Mouse (Mus musculus) kidney, postnatal 0 days (tissue): ENCODE measurements around the gene Gapvd1. TPM values are rescaled to one million over a fixed set of nuclear protein-coding genes. Genes with fewer than 3 reads are reported as not detected.

ENCODE experiments used
- ATAC-seq: fragments of 200-750 bp; cut with Nextera tagmentation; replicated peaks from 2 replicates; pipeline ENCODE4 v1.8.0; 2017; ENCODE audit warnings: low read depth, moderate number of reproducible peaks, moderate TSS enrichment, moderate library complexity; ENCODE audit not compliant: low FRiP score
- DNase-seq: peaks from one replicate; pipeline ENCODE4 v3.0.0-alpha.2; 2016; ENCODE audit warnings: low spot score
- H3K27ac ChIP-seq: fragments of 300-500 bp; sonication (generic); 2 replicates; pipeline ENCODE4 v1.5.1; 2014; ENCODE audit warnings: mild to moderate bottlenecking
- H3K27me3 ChIP-seq: fragments of 300-500 bp; sonication (generic); 2 replicates; pipeline ENCODE4 v1.6.1; 2014; ENCODE audit warnings: low read length, mixed read lengths; ENCODE audit not compliant: insufficient read depth
- H3K36me3 ChIP-seq: fragments of 300-500 bp; sonication (generic); 2 replicates; pipeline ENCODE4 v1.6.1; 2014; ENCODE audit warnings: low read length, mixed read lengths; ENCODE audit not compliant: insufficient read depth
- H3K4me1 ChIP-seq: fragments of 300-500 bp; sonication (generic); replicated peaks from 2 replicates; pipeline ENCODE4 v1.6.1; 2014; ENCODE audit warnings: antibody characterized with exemption, low read length, mixed read lengths; ENCODE audit not compliant: insufficient read depth
- H3K4me2 ChIP-seq: fragments of 300-500 bp; sonication (generic); 2 replicates; pipeline ENCODE4 v1.6.1; 2014; ENCODE audit warnings: mild to moderate bottlenecking, low read length, moderate library complexity, mixed read lengths
- H3K4me3 ChIP-seq: fragments of 300-500 bp; sonication (generic); replicated peaks from 2 replicates; pipeline ENCODE4 v1.5.1; 2014; ENCODE audit warnings: low read depth, low read length
- H3K9ac ChIP-seq: fragments of 300-500 bp; sonication (generic); 2 replicates; pipeline ENCODE4 v1.6.1; 2014; ENCODE audit warnings: low read depth, low read length
- H3K9me3 ChIP-seq: fragments of 300-500 bp; sonication (generic); replicated peaks from 2 replicates; pipeline ENCODE4 v1.6.1; 2016; ENCODE audit warnings: low read length, inconsistent platforms, mixed read lengths
- CTCF ChIP-seq: IDR thresholded peaks from 2 replicates; pipeline ENCODE4 v1.5.1; 2016; ENCODE audit warnings: antibody characterized with exemption, low read depth, mild to moderate bottlenecking, moderate library complexity
- WGBS: fragments of 180-500 bp; shearing (Covaris S2); extraction: QIAGEN DNeasy Blood & Tissue Kit; methylation state at CpG from one replicate; pipeline ENCODE4 v1.1.7; 2014; 5-methylcytosine and 5-hydroxymethylcytosine counted together
- polyA plus RNA-seq: library from polyadenylated mRNA; unstranded; fragments of >200 nt; fragmentation: Nextera tagmentation; extraction: Ambion mirVana; gene quantifications from 2 replicates; pipeline ENCODE4 v1.2.1, GENCODE M21; 2015

Gene Gapvd1
- polyA plus RNA-seq, 1 experiment from 2014 or later, result 56.6 TPM

- Histone ChIP-seq H3K9ac (no peak overlapping the region), H3K27ac (no peak overlapping the region), H3K27me3 (no peaks in the 10 kb centered on the region), H3K4me3 (no peak overlapping the region), H3K9me3 (no peaks in the 10 kb centered on the region), H3K4me2 (no peak overlapping the region), H3K4me1 (no peaks in the 10 kb centered on the region), H3K36me3 (0 out of 2 replicates have a peak, but pooled peaks cover 12% of the 10 kb centered on the region)
- DNase-seq, result no peak
- no peak for TF ChIP-seq CTCF
- WGBS, result 96% methylated on average over 8 of the region's 8 CpGs
- ATAC-seq, result no peak
Observed at GRCm38 (mm10) chr2:34790282-34790681, 35.2 kb upstream of the Gapvd1 start.

GRCm38 (mm10) chr2:34784085-34784484 is 29.1 kb upstream of the Gapvd1 start:
- Histone ChIP-seq H3K9me3 (no peaks in the 10 kb centered on the region), H3K27me3 (no peaks in the 10 kb centered on the region), H3K27ac (no peak overlapping the region), H3K4me2 (no peak overlapping the region), H3K9ac (no peak overlapping the region), H3K36me3 (peaks cover 41% of the 10 kb centered on the region), H3K4me3 (no peak overlapping the region), H3K4me1 (no peaks in the 10 kb centered on the region)
- WGBS, result 88% methylated on average over 2 of the region's 2 CpGs
- peak; percentile 49 for DNase-seq
- ATAC-seq, result no peak
- peak; percentile 83 for TF ChIP-seq CTCF

GRCm38 (mm10) chr2:34783064-34784020 is 28.3 kb upstream of the Gapvd1 start:
- Histone ChIP-seq H3K4me2 (no peak overlapping the region), H3K27me3 (no peaks in the 10 kb centered on the region), H3K9me3 (no peaks in the 10 kb centered on the region), H3K4me3 (no peak overlapping the region), H3K27ac (no peak overlapping the region), H3K9ac (no peak overlapping the region), H3K36me3 (peaks cover 44% of the 10 kb centered on the region), H3K4me1 (no peaks in the 10 kb centered on the region)
- 90% methylated on average over 14 of the region's 14 CpGs for whole genome bisulfite sequencing
- DNase-seq (no peak), ATAC-seq (no peak)
- TF ChIP-seq CTCF, result no peak

GRCm38 (mm10) chr2:34777237-34777868 is 22.3 kb upstream of the Gapvd1 start:
- ATAC-seq (no peak), DNase-seq (no peak)
- TF ChIP-seq CTCF, result no peak
- H3K36me3 ChIP-seq, result peaks cover 50% of the 10 kb centered on the region
- no peak overlapping the region for H3K4me3 ChIP-seq
- H3K27me3 ChIP-seq, result no peaks in the 10 kb centered on the region
- H3K4me1 ChIP-seq, result peaks cover 22% of the 10 kb centered on the region
- no peak overlapping the region for H3K4me2 ChIP-seq
- no peak overlapping the region for H3K9ac ChIP-seq
- H3K9me3 ChIP-seq, result no peaks in the 10 kb centered on the region
- 46% methylated on average over 1 of the region's 1 CpGs for WGBS
- H3K27ac ChIP-seq, result no peak overlapping the region

- no peak for TF ChIP-seq CTCF
- Histone ChIP-seq H3K9me3 (no peaks in the 10 kb centered on the region), H3K27me3 (no peaks in the 10 kb centered on the region), H3K4me2 (peak overlapping the region; percentile 59), H3K4me3 (no peak overlapping the region), H3K4me1 (peaks cover 22% of the 10 kb centered on the region), H3K9ac (no peak overlapping the region), H3K27ac (no peak overlapping the region), H3K36me3 (peaks cover 39% of the 10 kb centered on the region)
- ATAC-seq, result no peak
- WGBS, result 74% methylated on average over 6 of the region's 6 CpGs
- no peak for DNase-seq
Observed at GRCm38 (mm10) chr2:34774493-34774892, 19.5 kb upstream of the Gapvd1 start.

- H3K36me3 ChIP-seq, result peaks cover 38% of the 10 kb centered on the region
- ATAC-seq, result no peak
- H3K27me3 ChIP-seq, result no peaks in the 10 kb centered on the region
- no peak for TF ChIP-seq CTCF
- H3K4me3 ChIP-seq, result peak overlapping the region; percentile 87; the same call in 1 of the 2 replicates
- H3K4me1 ChIP-seq, result peaks cover 22% of the 10 kb centered on the region
- peak overlapping the region; percentile 59 for H3K4me2 ChIP-seq
- H3K9me3 ChIP-seq, result no peaks in the 10 kb centered on the region
- H3K27ac ChIP-seq, result no peak overlapping the region
- DNase-seq, result no peak
- H3K9ac ChIP-seq, result no peak overlapping the region
- WGBS, result 83% methylated on average over 4 of the region's 4 CpGs
Observed at GRCm38 (mm10) chr2:34773673-34774072, 18.6 kb upstream of the Gapvd1 start.
